Mouse (Mus musculus): Measurements from ENCODE around the gene Coro2a.

- no peak for TF ChIP-seq POLR2A (IDR thresholded peaks at IDR 0.05; ENCODE audit: low read depth, low read length)
- TF ChIP-seq CTCF (IDR thresholded peaks at IDR 0.05; ENCODE audit: extremely low read depth, insufficient read length, insufficient replicate concordance, low read depth, low read length): no peak
Observed at GRCm38 (mm10) chr4:46596398-46596797, 5.6 kb downstream of the Coro2a start.

Data from small intestine, adult 2 months (tissue).